Mouse (Mus musculus): ENCODE measurements around the gene Sult2b1. TPM values are rescaled to one million over a fixed set of nuclear protein-coding genes. Genes with fewer than 3 reads are reported as not detected.

Sult2b1 gene
- not detected for total RNA-seq (2021)
- long read RNA-seq, experiment 1 = 0 reads
- long read RNA-seq, experiment 2 = 0 reads

DNA sequence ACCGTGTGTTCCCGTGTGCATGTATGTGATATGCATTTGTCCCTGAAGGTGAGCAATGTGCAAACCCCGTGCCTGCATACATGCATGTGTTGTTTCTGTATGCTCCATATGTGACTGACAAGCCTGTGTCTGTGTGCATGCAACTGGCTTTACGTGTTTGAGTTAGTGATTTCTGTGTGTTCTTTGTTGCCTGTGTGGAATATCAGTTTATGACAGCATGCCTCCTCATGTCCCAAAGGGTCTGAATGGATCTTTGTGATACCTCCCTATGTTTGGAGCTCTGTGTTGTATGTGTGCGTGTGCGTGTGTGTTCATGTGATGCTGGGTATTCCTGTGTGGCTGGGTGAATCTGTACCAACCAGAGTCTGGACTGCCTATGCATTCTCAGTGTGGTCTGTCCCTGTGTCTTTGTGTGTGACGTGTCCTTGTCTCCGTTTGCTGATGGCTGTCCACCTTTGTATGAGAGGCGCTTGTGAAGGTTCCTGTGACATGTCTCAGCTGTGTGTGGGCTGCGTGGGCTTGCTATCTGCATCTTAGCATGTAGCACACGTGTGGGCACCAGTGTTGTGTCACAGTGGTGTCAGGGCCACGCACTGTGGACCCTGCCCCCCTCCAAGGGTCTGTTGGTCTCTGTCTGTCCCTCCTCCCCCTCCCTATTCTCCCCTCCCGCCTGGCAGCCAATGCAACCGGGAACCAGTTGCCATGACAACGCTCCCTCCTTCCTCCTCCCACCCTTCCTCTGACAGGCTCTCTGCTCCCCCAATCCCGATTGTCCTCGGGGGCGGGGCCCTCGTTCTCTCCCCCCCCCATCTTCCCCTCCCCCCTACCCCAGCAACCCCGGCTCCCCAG lies at the start of gene Sult2b1:
Gene Sult2b1, minus strand, starts transcription at position 146 of the 849 bp plus-strand sequence.
- no peak for DNase-seq (ENCODE audit: low spot score)

DNA sequence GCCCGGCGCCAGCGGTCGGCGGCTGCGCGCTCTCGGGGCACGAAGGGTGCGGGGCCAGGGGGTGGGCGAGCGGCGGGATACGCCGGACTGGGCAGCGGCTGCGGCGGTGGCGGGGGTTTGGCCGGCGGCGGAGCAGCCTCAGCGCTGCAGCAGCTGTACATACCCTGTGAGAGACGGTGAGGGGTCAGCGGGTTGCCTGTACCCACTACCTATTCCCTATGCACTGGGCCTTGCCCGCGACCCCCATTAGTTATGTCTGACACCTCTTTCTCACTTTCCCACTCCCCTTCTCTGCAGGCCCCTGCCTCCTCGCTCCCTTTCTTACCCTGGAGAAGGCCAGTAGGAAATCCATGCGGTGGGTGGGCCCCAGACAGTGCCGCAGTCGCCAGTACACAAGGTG lies 49.5 kb upstream of the Sult2b1 start:
- DNase-seq (ENCODE audit: low spot score) = no peak

GRCm38 (mm10) chr7:45833148-45833790 lies 48.8 kb upstream of the Sult2b1 start:
- no peak for DNase-seq (ENCODE audit: low spot score)

GRCm38 (mm10) chr7:45832428-45832827 lies 48.0 kb upstream of the Sult2b1 start:
- no peak for DNase-seq (ENCODE audit: low spot score)

DNA sequence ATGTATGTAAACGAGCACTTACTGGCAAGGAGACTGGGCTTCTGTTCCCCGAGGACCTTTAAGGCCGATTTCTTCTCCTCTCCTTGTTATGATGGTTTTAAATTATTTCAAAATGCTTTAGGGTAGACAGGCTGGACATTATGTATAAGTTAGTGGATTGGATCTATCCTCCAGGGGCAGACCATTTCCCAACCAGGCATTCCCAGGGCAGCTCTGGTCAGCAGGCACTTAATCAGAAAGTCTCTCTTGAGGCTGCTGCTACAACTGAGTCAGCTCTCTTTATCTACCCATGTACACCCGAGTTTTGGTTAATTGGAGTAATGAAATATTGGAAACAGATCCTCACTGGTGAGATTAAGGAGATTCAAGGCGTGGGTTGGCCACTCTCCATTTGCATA lies 46.7 kb upstream of the Sult2b1 start:
- no peak for DNase-seq (ENCODE audit: low spot score)

DNA sequence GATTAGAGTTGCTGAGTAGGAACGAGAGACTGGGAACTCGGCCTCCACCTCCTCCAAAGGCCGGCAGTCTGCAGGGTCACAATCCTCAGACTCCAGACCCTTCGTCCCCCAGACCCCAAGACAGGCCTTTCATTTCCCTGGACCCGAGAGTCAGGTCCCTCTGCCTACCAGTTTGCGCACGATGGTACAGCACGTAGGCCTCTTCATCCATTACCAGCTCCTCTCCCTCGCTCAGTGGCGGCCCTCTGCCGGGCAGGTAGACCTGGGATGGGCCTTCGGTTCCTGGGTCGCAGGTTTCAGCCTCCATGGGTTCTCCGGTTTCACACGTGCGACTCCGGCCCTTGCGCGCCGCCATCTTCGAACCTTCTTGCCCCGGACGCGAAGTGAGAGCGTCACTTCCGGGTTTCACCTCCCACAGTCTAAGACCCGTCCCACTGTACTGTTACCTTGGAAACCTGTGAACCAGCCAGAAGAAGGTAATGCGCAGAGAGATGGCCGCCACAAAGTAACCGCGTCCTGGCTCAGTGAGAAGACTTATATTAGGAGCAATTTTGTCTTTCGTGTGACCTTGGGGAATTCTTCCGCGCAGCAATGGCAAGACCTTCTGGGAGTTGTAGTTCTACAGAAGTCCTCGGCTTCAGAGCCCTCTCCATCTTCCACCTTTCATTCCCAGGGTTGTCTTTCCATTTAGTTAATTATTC lies 46.1 kb upstream of the Sult2b1 start, which contains the start of gene Grwd1:
Gene Grwd1, minus strand, starts transcription at position 518 of the 701 bp plus-strand sequence.
- peak; percentile 87 for DNase-seq (ENCODE audit: low spot score)

DNA sequence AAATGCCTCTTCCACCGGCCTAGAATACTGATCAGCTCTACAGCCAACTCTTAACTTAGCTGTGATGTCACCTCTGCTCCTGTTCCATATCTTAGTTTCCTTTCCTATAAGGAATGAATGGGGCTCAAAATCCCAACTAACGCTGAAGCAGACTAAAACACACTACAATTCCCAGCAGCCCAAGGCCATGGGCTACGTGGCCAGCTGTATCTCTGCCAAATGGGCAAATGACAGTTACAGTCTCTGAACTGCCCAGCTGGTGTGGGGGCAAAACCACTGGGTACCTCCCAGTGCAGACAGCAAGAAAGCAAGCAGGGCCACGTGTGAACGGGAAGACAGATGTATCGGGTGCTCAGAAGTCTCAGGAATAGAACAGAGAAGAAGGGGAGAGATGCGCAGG lies 42.2 kb upstream of the Sult2b1 start:
- no peak for DNase-seq (ENCODE audit: low spot score)

GRCm38 (mm10) chr7:45824598-45824997 lies 40.1 kb upstream of the Sult2b1 start, which contains the start of gene Kcnj14:
Gene Kcnj14, minus strand, starts transcription at chr7:45824782.
- no peak for DNase-seq (ENCODE audit: low spot score)

GRCm38 (mm10) chr7:45820913-45821312 lies 36.4 kb upstream of the Sult2b1 start:
- no peak for DNase-seq (ENCODE audit: low spot score)

GRCm38 (mm10) chr7:45819843-45820242 lies 35.4 kb upstream of the Sult2b1 start:
- DNase-seq (ENCODE audit: low spot score) = no peak

DNA sequence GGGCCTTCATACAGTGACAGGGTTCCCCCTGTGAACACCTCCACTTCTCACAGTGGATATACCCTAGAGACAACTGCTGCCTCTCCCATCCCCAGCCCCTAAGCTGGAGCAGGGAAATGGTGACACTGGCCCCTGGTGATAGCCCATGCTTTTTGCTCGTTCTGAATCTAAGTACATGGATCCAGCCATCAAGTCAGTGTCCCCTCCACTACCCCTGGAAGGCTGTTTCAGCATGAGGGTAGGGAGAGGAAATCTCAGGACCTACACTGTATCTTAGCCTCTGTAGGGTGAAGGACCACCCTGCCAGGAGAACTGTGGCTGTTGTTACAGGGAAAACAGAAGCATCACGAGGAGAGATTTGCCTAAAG lies 31.5 kb upstream of the Sult2b1 start:
- DNase-seq (ENCODE audit: low spot score) = no peak

- DNase-seq (ENCODE audit: low spot score) = no peak
Observed at GRCm38 (mm10) chr7:45815323-45815983, 31.0 kb upstream of the Sult2b1 start.

- DNase-seq (ENCODE audit: low spot score) = no peak
Observed at GRCm38 (mm10) chr7:45814841-45815240, 30.4 kb upstream of the Sult2b1 start.

DNA sequence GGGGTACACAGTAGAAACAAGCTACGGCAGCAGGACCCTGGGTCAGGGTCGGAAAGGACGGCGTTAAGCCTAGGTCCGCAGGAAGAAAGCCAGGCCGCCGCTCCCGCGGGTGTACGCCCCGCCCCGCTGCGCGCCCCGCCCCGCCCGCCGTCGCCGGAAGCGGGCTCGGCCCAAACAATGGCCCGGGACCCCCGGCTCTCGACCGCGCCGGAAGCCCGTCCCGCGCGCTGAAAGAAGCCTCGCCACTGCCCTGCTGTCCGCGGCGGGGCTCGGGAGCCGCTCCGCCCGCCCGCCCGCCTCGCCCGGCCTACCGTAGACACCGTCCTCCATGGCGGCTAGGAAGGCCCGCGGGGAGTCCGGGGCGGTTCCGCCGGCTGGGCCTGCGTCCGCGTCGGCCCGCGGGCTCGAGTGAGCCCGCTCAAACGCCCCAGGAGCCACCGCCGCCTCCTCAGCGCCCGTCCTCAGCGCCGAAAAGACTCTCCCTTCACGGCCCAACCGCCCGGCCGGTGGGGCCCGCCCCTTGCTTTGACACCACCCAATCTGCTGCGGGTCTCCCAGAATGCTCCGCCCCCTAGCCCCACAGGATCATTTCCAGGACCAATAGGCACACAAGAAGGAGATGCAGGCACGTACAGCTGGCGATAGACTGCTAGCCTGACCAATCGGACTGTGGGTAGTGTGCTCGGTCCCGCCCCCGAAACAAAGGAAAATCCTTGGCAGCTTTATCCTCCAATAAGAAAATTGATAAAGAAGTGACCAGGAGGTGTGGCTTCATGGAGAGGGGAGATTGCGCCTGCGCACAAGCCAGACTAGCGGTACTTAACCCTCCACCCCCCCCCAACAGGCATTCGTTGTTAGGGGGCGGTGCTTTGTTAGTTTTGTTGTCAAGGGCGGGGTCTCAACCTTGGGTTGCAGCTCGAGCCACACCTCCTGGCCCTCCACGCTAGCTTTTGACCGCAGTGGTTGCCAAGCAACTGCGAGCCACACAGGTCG lies 29.6 kb upstream of the Sult2b1 start, which contains the start of gene Cyth2:
Gene Cyth2, minus strand, starts transcription at position 795 of the 993 bp plus-strand sequence.
- DNase-seq (ENCODE audit: low spot score) = peak; percentile 100

GRCm38 (mm10) chr7:45812921-45813320 lies 28.5 kb upstream of the Sult2b1 start:
- DNase-seq (ENCODE audit: low spot score) = no peak

- no peak for DNase-seq (ENCODE audit: low spot score)
Observed at GRCm38 (mm10) chr7:45809276-45810075, 25.0 kb upstream of the Sult2b1 start.

DNA sequence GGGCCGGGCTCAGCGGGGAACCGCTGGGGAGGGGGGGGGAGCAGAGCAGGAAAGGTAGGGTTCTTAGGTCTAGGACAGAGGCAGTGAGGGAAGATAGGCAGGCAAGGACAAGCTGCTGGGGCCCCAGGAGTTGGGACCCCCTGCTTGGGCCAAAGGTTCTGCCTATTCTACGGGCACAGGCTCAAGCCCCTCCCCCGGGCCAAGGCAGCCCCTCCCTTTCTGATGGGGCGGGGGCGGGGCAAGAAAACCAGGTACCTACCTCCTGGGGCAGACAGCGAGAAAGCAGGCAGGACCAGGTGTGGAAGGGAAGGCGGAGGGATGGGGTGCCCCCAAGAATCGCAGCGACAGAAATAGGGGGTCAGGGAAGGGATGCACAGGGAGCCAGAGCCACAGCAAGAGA lies 24.0 kb upstream of the Sult2b1 start:
- no peak for DNase-seq (ENCODE audit: low spot score)

DNA sequence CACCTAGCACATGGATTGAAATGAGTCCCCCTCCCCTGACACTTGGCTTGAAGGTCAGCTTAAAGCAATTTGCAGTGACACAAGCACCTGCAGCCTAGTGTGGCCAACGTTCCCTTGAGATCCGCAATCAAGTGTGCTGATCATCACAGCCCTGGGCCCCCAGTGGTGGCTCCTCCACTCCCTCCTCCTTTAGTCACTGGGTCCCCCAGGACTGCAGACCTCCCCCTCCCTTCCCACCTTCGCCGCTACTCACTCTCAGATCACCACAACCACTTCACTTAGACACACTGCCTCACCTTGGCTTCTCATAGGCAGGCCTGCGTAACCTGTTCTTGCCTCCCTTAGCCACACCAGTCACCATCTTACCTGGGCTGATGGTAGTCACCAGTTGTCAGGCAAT lies 21.5 kb upstream of the Sult2b1 start:
- DNase-seq (ENCODE audit: low spot score) = no peak

- DNase-seq (ENCODE audit: low spot score) = no peak
Observed at GRCm38 (mm10) chr7:45802551-45802950, 18.1 kb upstream of the Sult2b1 start.

Measured in gastrocnemius, adult 18-20 months (tissue).